Mouse (Mus musculus): ENCODE data around the gene Nr2e3. TPM values are rescaled to one million over a fixed set of nuclear protein-coding genes. Genes with fewer than 3 reads are reported as not detected.

Gene Nr2e3
- polyA plus RNA-seq, 1 experiment: not detected

DNA sequence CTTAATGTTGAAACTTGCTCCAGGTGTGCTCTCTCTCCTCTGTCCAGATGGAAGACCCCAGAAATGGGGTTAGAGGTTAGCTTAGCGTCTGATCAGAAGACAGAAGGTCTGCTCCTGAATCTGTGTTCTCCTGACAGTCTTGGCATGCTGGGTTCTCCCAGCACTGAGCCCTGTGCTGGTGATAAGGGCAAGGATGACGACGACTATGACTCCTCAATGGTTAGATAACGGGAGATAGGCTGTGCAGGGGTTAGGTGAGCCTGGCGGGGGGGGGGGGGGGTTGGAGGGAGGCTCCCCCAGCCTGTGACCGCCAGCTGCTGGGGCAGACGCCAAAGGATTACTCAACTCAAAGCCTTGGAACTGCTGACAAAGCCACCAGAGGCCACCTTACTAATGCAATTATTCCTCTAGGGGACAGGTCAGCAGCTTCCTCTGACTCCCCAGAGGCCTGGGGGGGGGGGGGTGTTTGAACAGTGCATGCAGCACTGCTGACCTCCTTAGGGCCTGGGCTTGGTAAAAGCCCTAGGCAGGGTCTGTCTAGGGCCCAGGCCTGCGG is 7.9 kb downstream of the Nr2e3 start:
- Histone ChIP-seq H3K4me1 (replicated peaks; ENCODE audit: control insufficient read depth, insufficient read depth, low read length) (no peaks in the 10 kb centered on the region), H3K4me3 (ENCODE audit: control insufficient read depth, insufficient read depth, low read length) (no peak overlapping the region), H3K36me3 (ENCODE audit: control insufficient read depth, insufficient read depth, low read length) (no peaks in the 10 kb centered on the region), H3K27me3 (ENCODE audit: control insufficient read depth, insufficient read depth, low read length) (no peaks in the 10 kb centered on the region), H3K27ac (ENCODE audit: control insufficient read depth, insufficient read depth, low read length) (no peak overlapping the region)
- no peak for DNase-seq
- 86% methylated on average over 8 of the region's 8 CpGs for WGBS
- TF ChIP-seq POLR2A (IDR thresholded peaks at IDR 0.05; ENCODE audit: control insufficient read depth, extremely low read depth, insufficient read depth, low read length, poor library complexity) (no peak), CTCF (IDR thresholded peaks at IDR 0.05; ENCODE audit: borderline replicate concordance, control insufficient read depth, extremely low read depth, insufficient read depth, low read length, poor library complexity) (no peak)

DNA sequence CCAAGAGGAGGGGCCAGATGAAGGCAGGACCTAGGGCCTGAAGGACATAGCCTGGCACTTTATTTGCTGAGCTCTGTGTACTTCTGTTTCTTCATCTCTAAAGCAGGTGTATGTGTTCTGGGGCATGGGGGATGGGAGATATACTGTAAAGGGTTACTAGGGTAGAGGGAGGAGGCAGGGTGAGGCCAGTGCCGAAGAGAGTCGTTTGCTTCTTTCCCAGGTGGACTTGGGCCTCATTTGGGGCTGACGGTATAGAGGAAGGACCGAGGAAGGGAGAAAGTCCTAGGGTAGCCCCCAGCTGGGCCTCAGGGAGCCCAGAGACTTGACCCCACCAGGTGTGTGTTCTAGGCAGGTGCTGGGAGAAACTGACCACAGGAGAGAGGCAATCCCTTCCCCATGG is 8.5 kb downstream of the Nr2e3 start:
- 98% methylated on average over 4 of the region's 4 CpGs for WGBS
- no peak for TF ChIP-seq POLR2A (IDR thresholded peaks at IDR 0.05; ENCODE audit: control insufficient read depth, extremely low read depth, insufficient read depth, low read length, poor library complexity)
- no peak for TF ChIP-seq CTCF (IDR thresholded peaks at IDR 0.05; ENCODE audit: borderline replicate concordance, control insufficient read depth, extremely low read depth, insufficient read depth, low read length, poor library complexity)
- Histone ChIP-seq H3K27me3 (ENCODE audit: control insufficient read depth, insufficient read depth, low read length) (no peaks in the 10 kb centered on the region), H3K27ac (ENCODE audit: control insufficient read depth, insufficient read depth, low read length) (no peak overlapping the region), H3K4me3 (ENCODE audit: control insufficient read depth, insufficient read depth, low read length) (no peak overlapping the region), H3K4me1 (replicated peaks; ENCODE audit: control insufficient read depth, insufficient read depth, low read length) (no peaks in the 10 kb centered on the region), H3K36me3 (ENCODE audit: control insufficient read depth, insufficient read depth, low read length) (no peaks in the 10 kb centered on the region)
- DNase-seq: no peak

- H3K27ac ChIP-seq (ENCODE audit: control insufficient read depth, insufficient read depth, low read length): no peak overlapping the region
- TF ChIP-seq POLR2A (IDR thresholded peaks at IDR 0.05; ENCODE audit: control insufficient read depth, extremely low read depth, insufficient read depth, low read length, poor library complexity) (no peak), CTCF (IDR thresholded peaks at IDR 0.05; ENCODE audit: borderline replicate concordance, control insufficient read depth, extremely low read depth, insufficient read depth, low read length, poor library complexity) (no peak)
- WGBS: 93% methylated on average over 9 of the region's 9 CpGs
- H3K4me1 ChIP-seq (replicated peaks; ENCODE audit: control insufficient read depth, insufficient read depth, low read length): no peaks in the 10 kb centered on the region
- H3K36me3 ChIP-seq (ENCODE audit: control insufficient read depth, insufficient read depth, low read length): no peaks in the 10 kb centered on the region
- H3K27me3 ChIP-seq (ENCODE audit: control insufficient read depth, insufficient read depth, low read length): no peaks in the 10 kb centered on the region
- no peak for DNase-seq
- no peak overlapping the region for H3K4me3 ChIP-seq (ENCODE audit: control insufficient read depth, insufficient read depth, low read length)
Observed at GRCm38 (mm10) chr9:59951001-59951750, 9.3 kb downstream of the Nr2e3 start.

DNA sequence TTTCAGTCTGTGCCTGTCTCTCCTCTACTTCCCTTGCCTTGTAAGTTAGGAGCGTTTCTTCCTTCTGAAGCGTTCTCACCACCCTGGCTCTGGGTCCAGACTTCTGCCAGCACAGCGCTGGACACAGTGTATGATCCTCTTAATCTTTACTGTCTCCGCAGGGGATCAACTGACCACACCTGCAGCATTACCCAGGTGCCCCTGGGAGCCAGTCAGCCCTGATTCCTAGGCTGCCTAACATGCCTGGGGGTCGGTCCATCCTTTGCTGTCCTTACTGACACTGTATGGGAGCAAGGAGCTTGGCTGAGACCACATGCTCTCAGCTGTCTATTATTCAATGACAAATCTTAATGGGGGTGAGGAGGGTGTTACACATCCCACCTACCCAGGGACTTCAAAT is 10.5 kb downstream of the Nr2e3 start:
- H3K36me3 ChIP-seq (ENCODE audit: control insufficient read depth, insufficient read depth, low read length): no peaks in the 10 kb centered on the region
- 96% methylated on average over 5 of the region's 5 CpGs for WGBS
- H3K27me3 ChIP-seq (ENCODE audit: control insufficient read depth, insufficient read depth, low read length): no peaks in the 10 kb centered on the region
- no peak for TF ChIP-seq POLR2A (IDR thresholded peaks at IDR 0.05; ENCODE audit: control insufficient read depth, extremely low read depth, insufficient read depth, low read length, poor library complexity)
- TF ChIP-seq CTCF (IDR thresholded peaks at IDR 0.05; ENCODE audit: borderline replicate concordance, control insufficient read depth, extremely low read depth, insufficient read depth, low read length, poor library complexity): no peak
- H3K27ac ChIP-seq (ENCODE audit: control insufficient read depth, insufficient read depth, low read length): no peak overlapping the region
- DNase-seq: no peak
- H3K4me1 ChIP-seq (replicated peaks; ENCODE audit: control insufficient read depth, insufficient read depth, low read length): no peaks in the 10 kb centered on the region
- H3K4me3 ChIP-seq (ENCODE audit: control insufficient read depth, insufficient read depth, low read length): no peak overlapping the region

GRCm38 (mm10) chr9:59949511-59949910 is 10.9 kb downstream of the Nr2e3 start:
- TF ChIP-seq CTCF (IDR thresholded peaks at IDR 0.05; ENCODE audit: borderline replicate concordance, control insufficient read depth, extremely low read depth, insufficient read depth, low read length, poor library complexity) (no peak), POLR2A (IDR thresholded peaks at IDR 0.05; ENCODE audit: control insufficient read depth, extremely low read depth, insufficient read depth, low read length, poor library complexity) (no peak)
- H3K27me3 ChIP-seq (ENCODE audit: control insufficient read depth, insufficient read depth, low read length): no peaks in the 10 kb centered on the region
- no peaks in the 10 kb centered on the region for H3K36me3 ChIP-seq (ENCODE audit: control insufficient read depth, insufficient read depth, low read length)
- H3K4me1 ChIP-seq (replicated peaks; ENCODE audit: control insufficient read depth, insufficient read depth, low read length): no peaks in the 10 kb centered on the region
- no peak overlapping the region for H3K27ac ChIP-seq (ENCODE audit: control insufficient read depth, insufficient read depth, low read length)
- no peak overlapping the region for H3K4me3 ChIP-seq (ENCODE audit: control insufficient read depth, insufficient read depth, low read length)
- no peak for DNase-seq
- WGBS: 83% methylated on average over 6 of the region's 6 CpGs

DNA sequence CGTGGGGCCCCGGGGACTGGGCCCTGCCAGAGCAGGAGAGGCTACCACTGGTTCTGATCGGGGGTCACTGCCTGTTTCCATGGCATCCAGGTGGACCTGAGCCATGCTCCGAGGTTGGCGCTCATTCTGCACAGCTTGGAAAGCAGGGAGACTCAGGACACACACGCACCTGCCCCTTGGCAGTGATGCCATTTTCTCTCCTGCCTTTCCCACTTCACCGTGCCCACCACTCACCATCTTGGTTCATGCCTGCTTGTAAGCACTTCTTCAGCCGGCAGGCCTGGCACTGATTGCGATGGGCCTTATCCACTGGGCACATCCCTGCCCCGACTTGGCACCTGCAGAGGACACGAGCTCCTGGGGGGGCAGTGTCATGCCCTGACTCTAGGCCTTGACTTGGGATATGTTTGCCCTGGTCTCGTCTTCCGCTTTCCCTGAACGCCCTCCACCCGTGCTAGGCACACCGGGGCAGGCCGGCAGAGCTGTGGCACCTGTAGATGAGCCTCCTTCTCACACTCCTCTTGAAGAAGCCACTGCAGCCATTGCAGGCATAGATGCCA is 11.7 kb downstream of the Nr2e3 start:
- Histone ChIP-seq H3K4me1 (replicated peaks; ENCODE audit: control insufficient read depth, insufficient read depth, low read length) (no peaks in the 10 kb centered on the region), H3K27me3 (ENCODE audit: control insufficient read depth, insufficient read depth, low read length) (no peaks in the 10 kb centered on the region), H3K36me3 (ENCODE audit: control insufficient read depth, insufficient read depth, low read length) (no peaks in the 10 kb centered on the region), H3K27ac (ENCODE audit: control insufficient read depth, insufficient read depth, low read length) (no peak overlapping the region), H3K4me3 (ENCODE audit: control insufficient read depth, insufficient read depth, low read length) (no peak overlapping the region)
- no peak for TF ChIP-seq POLR2A (IDR thresholded peaks at IDR 0.05; ENCODE audit: control insufficient read depth, extremely low read depth, insufficient read depth, low read length, poor library complexity)
- TF ChIP-seq CTCF (IDR thresholded peaks at IDR 0.05; ENCODE audit: borderline replicate concordance, control insufficient read depth, extremely low read depth, insufficient read depth, low read length, poor library complexity): no peak
- no peak for DNase-seq
- WGBS: 95% methylated on average over 17 of the region's 17 CpGs

Data from thymus, adult 2 months (tissue).